Mouse (Mus musculus) bone marrow, adult 2 months (tissue): ENCODE measurements around the gene Emc1. TPM values are rescaled to one million over a fixed set of nuclear protein-coding genes. Genes with fewer than 3 reads are reported as not detected.
A peak's percentile ranks its signal among the peaks of the same experiment; 100 is the strongest.

Experiments used
- H3K27ac ChIP-seq: fragments of 200-500 bp; 2 replicates; pipeline ENCODE4 v1.5.1; 2012; ENCODE audit warnings: low read depth, mild to moderate bottlenecking, control low read depth, inconsistent platforms, low read length; ENCODE audit not compliant: control insufficient read depth, poor library complexity, insufficient read depth
- H3K4me1 ChIP-seq: fragments of 200-500 bp; 2 replicates; pipeline ENCODE4 v1.6.1; 2011; ENCODE audit warnings: low read length; ENCODE audit not compliant: control insufficient read depth, insufficient read depth
- H3K4me3 ChIP-seq: fragments of 200-500 bp; replicated peaks from 2 replicates; pipeline ENCODE3; 2011; ENCODE audit warnings: mild to moderate bottlenecking, low read depth, low read length, control low read depth; ENCODE audit not compliant: control insufficient read depth
- CTCF ChIP-seq: fragments of 200-500 bp; IDR thresholded peaks from 2 replicates; pipeline ENCODE4 v1.5.1; 2011; ENCODE audit warnings: low read length, control low read depth; ENCODE audit not compliant: control insufficient read depth, insufficient read depth
- POLR2A ChIP-seq: fragments of 200-500 bp; IDR thresholded peaks from 2 replicates; pipeline ENCODE4 v1.6.1; 2011; ENCODE audit warnings: low read depth, mild to moderate bottlenecking, control low read depth, low read length, borderline replicate concordance; ENCODE audit not compliant: control insufficient read depth
- WGBS: fragments of 180-500 bp; shearing (Covaris S2); methylation state at CpG from one replicate; pipeline ENCODE4 v1.1.7; 2018; 5-methylcytosine and 5-hydroxymethylcytosine counted together
- polyA plus RNA-seq: library from polyadenylated mRNA; stranded (reverse); fragments of >200 nt; gene quantifications from 2 replicates; pipeline ENCODE4 v1.2.4, GENCODE M21; 2011; ENCODE audit warnings: low replicate concordance; ENCODE audit not compliant: missing spikeins, insufficient read depth, insufficient read length

Gene Emc1
- polyA plus RNA-seq, 1 experiment: 18.7 TPM

DNA sequence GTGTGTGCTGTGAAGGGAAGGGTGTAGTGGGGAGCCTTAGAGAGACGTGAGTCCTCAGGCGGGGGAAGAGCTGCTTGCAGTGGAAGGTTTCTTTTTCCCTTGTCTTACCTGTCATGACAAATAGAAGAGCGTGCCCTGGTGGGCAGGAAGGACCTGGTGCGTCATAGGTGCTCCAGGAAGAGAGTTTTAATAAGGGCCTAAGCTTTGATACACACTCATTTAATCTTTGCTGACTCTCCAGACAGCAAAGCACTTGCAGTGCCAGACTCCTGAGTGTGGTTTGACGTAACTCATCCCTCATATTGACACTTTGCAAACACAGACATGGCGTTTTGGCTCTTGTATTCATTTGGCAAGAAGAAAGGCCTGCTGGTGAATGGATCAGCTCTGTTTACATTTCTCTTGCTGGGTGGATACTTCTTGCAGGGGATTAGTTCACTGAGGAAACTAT is 34.5 kb downstream of the Emc1 start:
- 88% methylated on average over 6 of the region's 6 CpGs for WGBS
- Histone ChIP-seq H3K27ac (no peak overlapping the region), H3K4me3 (no peak overlapping the region), H3K4me1 (peaks cover 4% of the 10 kb centered on the region; the same call in 1 of the 2 replicates)
- no peak for TF ChIP-seq POLR2A
- TF ChIP-seq CTCF: no peak

DNA sequence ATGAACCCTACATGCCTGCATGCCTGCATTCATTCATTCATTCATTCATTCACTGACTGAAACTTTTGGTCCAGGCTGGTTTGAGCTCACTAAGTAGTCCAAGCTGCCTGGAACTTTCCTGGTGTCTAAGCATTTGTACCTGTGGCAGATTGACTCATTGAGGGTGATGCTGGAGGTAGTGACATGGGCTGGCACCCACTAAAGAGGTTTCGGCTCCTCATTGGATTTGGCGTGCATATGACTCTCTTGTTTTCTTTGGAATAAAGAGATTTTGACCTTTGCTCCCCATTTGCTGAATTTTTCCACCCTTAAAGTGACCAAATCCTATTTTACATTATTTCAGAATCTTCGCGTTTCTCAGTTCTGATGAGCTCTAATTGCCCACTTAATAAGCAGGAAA is 37.2 kb downstream of the Emc1 start:
- Histone ChIP-seq H3K27ac (no peak overlapping the region), H3K4me1 (no peaks in the 10 kb centered on the region), H3K4me3 (no peak overlapping the region)
- TF ChIP-seq POLR2A (no peak), CTCF (no peak)
- 93% methylated on average over 4 of the region's 4 CpGs for WGBS

DNA sequence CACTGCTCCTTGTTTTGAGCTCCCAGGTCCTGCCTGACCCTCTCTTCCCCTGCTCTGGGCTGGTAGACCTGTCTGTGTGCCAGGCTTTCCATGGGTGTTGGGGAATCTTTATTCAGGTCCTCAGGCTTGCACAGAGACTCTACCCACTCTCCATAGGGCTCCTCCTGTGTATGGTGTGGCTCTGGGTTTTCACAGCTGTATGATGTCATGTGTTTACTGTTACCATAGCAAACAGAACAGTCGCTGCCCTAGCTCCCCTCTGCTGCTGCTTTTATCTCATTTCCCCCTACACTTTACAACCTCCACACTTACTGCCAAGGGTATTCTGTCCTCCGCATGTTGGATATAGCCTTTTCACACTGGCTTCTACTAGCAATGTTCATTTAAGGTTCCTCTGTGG is 43.0 kb downstream of the Emc1 start:
- 54% methylated on average over 2 of the region's 2 CpGs for WGBS

DNA sequence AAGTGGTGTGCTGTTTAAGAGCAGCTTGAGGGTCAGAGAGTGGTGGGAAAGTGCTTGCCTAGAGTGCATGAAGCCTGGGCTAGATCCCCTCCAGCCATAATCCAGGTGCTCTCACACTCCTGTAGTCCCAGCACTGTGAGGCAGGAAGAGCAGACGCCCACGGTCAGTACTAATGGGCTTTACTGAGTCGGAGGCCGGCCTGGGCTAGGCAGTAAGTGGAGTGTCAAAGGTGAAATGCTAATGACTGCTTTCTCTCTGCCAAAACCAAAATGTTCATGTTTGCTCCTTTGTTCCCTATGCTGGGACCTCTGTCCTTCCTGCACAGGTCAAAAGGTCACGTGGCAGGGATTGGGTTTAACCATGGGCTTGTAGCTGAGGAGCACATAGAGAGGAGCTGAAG is 48.1 kb downstream of the Emc1 start:
- no peak for TF ChIP-seq CTCF
- TF ChIP-seq POLR2A: no peak
- Histone ChIP-seq H3K4me3 (no peak overlapping the region), H3K27ac (no peak overlapping the region), H3K4me1 (no peaks in the 10 kb centered on the region)
- 84% methylated on average over 5 of the region's 5 CpGs for WGBS

More for the DNA sequence above, 43.0 kb downstream of the Emc1 start:
- Histone ChIP-seq H3K4me1 (no peaks in the 10 kb centered on the region), H3K27ac (no peak overlapping the region), H3K4me3 (no peak overlapping the region)
- TF ChIP-seq CTCF: no peak
- TF ChIP-seq POLR2A: no peak

DNA sequence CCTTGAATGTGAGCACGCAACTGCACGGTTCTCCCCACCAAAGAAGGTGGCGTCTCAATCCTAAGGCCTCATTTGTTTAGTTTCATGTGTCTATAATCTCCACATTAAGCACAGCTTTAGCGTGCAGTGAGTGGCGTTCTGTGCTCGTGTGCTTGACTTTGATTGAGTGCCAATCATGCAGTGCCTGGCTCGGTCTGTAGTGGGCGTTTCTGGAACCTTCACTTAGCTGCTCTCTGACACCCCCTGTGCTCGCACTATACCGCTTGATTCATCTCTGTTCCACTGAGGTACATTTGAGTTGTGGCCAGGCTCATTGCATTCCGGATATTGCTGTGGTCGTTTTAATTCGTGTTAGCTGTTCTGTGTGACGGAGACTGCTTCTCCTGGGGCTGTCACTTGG is 50.8 kb downstream of the Emc1 start:
- Histone ChIP-seq H3K27ac (no peak overlapping the region), H3K4me1 (no peaks in the 10 kb centered on the region), H3K4me3 (no peak overlapping the region)
- TF ChIP-seq POLR2A (no peak), CTCF (no peak)
- 84% methylated on average over 14 of the region's 14 CpGs for WGBS

DNA sequence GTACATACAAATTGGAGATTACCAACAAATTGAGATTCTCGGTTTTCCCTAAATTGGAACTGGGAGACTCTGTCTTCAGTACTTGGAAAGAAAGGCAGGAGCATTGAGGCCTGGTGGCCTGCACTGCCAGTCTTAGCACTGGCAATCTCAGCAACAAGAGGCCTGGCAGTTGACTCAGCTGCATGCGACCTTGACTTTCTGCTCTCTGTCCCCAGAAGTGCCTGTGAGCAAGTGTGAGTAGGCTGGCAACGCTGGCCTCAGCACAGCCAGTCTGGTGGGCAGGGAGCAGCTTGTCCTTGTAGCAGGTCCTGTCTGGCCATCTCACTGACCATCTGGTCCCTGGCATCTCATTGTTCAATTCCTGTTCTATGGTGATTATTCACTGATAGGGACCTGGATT is 59.0 kb downstream of the Emc1 start:
- H3K4me3 ChIP-seq: no peak overlapping the region
- TF ChIP-seq CTCF: no peak
- no peak for TF ChIP-seq POLR2A
- no peak overlapping the region for H3K27ac ChIP-seq
- whole genome bisulfite sequencing: 93% methylated on average over 3 of the region's 3 CpGs
- no peaks in the 10 kb centered on the region for H3K4me1 ChIP-seq

DNA sequence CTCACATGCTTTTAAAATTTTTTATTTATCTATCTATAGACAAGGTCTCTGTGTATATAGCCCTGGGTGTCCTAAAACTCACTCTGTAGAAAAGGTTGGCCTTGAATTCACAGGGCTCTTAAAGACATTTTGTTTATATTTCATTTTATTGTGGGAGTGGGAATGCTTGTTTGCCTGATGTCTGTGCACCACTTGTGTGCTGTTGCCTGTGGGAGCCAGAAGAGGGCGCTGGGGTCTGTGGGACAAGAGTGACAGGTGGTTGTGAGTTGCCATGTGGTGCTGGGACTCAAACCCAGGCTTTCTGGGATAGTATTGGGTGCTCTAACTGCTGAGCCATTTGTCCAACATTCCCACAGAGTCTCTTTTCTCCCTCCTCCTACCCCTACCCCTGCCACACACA is 65.5 kb downstream of the Emc1 start:
- 68% methylated on average over 1 of the region's 1 CpGs for WGBS
- Histone ChIP-seq H3K4me1 (no peaks in the 10 kb centered on the region), H3K27ac (no peak overlapping the region), H3K4me3 (no peak overlapping the region)
- TF ChIP-seq POLR2A (no peak), CTCF (0 out of 2 replicates have a peak, but pooled peaks have one; percentile 3)

DNA sequence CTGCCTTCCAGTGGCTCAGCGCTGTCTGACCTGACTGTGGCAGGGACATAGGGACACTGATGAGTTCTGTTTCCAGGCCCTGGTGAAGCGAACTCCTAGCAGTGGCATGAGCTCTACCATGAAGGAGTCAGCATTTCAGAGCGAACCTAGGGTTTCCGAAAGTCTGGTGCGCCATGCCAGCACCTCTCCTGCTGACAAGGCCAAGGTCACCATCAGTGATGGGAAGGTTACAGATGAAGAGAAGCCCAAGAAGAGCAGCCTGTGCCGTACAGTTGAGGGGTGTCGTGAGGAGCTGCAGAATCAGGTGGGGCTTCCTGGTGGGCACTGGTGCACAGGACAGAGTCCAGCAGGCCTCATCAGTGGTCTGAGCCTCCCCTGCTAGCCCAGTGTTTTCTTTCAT is 69.2 kb downstream of the Emc1 start:
- no peaks in the 10 kb centered on the region for H3K4me1 ChIP-seq
- H3K4me3 ChIP-seq: no peak overlapping the region
- H3K27ac ChIP-seq: no peak overlapping the region
- WGBS: 91% methylated on average over 7 of the region's 7 CpGs
- TF ChIP-seq CTCF: no peak
- TF ChIP-seq POLR2A: no peak

DNA sequence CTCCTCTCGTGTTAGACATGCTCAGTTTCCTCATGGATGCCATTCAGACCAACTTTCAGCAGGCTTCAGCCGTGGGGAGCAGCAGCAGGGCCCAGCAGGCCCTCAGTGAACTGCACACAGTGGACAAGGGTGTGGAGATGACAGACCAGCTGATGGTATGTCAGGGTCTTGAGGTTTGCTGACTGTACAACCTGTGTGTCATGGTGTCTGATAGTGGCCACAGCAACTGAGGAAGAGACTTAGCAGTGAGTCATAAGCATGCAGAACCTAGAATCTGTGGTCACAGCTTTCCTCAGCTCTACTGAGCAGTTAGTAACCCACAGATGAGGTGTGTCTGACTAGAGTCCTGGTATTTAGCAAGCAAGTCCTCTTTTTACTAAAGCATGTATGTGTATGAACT is 70.0 kb downstream of the Emc1 start:
- 88% methylated on average over 2 of the region's 2 CpGs for WGBS
- no peak overlapping the region for H3K27ac ChIP-seq
- no peak for TF ChIP-seq POLR2A
- TF ChIP-seq CTCF: no peak
- H3K4me1 ChIP-seq: no peaks in the 10 kb centered on the region
- H3K4me3 ChIP-seq: no peak overlapping the region
